Mouse (Mus musculus) gastrocnemius, adult 18-20 months (tissue): Measurements from ENCODE around the gene Riox2. TPM values are rescaled to one million over a fixed set of nuclear protein-coding genes. Genes with fewer than 3 reads are reported as not detected.

ENCODE experiments used
- DNase-seq: peaks from one replicate; pipeline ENCODE4 v3.0.0; 2021; ENCODE audit warnings: low spot score
- total RNA-seq, 2 experiments: library from RNA; stranded (reverse); gene quantifications; 2 replicates each; pipeline ENCODE4 v1.2.3; 2021

Riox2 gene
- total RNA-seq, 2 experiments from 2014 or later = 10.9 to 12.6 TPM

DNA sequence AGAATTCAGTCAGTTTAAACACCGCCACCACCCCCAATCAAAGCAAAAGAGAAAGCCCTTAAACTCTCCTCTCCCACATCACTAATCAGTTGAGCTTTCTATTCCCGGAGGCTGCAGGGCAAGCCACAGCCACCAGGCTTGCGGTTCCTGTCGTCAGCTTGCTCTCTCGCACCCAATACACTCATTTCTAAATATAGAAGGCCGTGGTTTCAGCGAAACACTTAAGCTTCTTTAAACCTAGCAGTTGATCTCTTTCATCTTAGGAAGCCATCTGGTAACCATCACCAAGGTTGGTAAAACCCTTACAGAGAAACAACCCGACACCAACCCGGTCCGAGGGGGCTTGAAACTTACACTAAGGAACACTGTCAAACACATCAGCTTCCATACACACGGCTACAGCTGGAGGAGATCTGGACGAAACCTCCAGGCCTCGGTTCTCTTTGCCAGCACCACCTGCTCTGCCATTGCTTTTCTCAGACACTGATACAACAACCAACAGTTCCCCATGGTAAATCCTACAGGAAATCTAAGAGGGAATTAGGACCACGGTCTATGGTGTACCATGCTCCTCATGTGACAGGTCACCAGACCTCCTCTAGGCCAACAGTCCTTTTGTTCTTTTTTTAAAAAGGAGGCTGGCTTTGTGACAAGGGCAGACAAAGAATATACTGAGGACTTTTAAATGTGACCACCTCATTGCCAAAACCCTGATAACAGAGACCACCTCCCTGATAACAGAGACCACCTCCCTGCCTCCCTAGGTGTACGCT is 46.1 kb downstream of the Riox2 start:
- DNase-seq = no peak

DNA sequence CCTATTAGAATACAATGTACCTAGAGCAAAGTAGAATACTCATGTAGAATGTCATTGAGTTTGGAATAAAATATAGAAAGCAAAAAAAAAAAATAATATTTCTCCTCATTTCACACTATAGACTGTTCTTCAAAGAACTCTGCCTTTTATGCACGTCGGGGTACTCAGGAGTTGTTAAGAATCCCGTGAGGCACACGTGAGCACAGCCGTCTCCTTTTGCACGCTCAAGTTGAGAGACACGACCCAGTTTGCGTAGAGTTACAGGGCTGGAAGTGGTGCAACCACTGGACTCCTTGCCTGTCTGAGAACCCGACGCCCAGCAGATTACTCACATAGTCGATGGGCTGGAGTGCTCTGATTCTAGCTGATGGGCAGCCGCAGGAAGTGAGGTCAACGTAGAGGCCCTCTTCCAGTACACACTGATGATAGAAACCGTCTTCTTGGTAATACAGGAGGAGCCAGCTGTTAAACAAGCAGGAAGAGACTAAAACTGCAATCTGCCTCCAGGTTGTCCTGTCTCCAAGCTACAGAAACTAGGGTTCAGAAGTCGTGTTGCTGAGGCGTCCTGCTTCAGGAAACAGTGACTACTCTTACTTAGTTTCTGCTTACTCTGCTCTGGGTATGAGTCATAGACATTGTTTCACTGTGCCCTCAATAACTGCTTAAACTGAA is 50.3 kb downstream of the Riox2 start:
- no peak for DNase-seq

DNA sequence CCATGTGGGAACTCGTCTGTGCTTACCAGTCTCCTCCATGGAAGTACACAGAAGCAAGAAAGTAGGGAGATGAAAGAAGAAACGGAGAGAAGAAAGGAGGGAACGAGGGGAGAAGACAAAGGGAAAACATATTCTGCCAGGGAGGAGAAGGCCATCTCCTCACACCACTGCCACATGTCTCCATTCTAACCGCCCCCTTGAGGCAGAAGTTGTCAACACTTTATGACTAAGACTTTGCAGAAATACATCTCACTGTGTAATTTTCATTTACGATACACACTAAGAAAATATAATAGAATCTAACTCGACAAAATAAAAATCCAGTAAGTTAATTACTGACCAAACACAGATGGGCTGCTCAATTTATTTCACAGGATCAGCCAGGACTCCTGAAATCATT is 55.4 kb downstream of the Riox2 start:
- no peak for DNase-seq

DNA sequence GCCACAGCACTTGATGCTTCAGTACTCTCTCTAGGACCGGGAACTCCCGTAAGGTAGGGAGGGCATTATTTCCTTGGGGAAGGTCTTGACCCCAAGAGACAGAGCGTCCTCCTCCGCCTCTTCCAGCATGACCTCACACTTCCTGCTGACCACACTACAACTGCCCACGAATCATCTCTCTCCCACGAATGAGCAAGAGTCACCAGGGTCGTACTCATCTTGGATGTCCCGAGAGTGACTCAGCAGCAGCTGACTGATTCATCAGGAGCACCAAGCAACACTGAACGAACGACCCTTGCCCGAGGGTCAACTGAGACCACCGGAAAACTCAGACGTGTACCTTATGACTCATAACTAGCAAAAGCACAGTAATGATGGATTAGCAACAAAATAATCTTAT is 58.0 kb downstream of the Riox2 start:
- DNase-seq = no peak

DNA sequence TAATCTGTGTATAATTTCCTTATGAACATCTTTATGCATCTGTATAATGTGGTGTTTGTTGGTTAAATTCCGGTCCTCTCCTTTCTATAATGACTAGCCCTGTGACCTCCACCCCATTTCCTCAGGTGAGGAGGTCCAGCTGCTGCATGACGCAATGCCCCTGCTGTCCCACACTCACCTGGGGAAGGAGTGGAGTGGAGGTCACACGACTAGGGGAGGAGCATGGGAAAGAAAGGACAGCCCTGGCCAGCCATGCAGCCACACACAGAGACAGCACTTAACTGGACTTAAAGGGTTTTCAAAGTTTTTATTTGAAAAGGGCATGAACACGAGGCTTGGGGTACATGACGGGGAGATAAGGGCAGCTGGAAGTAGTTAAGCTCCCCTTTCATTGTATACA is 59.7 kb downstream of the Riox2 start:
- DNase-seq = no peak

DNA sequence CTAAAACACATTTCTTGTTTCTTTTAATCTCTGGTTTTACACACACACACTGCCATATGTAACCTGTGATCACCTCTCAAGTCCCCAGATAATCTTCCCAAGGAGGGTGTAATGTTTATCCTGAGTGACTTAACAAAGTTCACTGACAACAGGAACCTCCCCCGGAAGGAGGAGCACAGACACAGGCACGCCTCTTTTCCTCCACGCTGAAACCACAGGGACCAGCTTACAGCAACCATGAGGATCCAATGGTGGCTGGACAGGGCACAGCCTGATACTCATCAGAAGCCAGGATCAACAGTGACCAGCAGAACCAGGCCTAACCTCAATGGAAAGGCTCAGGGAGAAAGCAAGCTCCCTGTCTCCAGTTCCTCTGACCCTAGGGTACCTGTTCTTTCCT is 61.0 kb downstream of the Riox2 start:
- no peak for DNase-seq

DNA sequence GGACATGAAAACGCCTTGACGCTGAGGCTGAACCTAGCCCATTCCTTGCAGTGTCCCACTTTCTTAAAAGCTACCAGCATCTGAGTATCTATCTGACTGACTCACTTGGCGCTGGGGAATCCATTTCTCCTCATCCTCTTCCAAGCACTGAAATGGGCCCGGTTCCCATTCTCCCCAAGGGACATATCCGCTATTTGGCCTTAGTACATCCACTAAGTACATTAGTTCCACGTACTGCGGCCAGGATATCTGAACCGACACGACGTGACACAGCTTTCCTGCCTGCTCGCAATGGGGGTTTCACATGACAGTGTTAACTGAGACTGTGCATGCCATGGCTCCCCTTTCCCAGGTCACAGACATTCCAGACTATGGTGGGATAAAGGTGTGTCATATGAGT is 62.8 kb downstream of the Riox2 start:
- peak; percentile 85 for DNase-seq

DNA sequence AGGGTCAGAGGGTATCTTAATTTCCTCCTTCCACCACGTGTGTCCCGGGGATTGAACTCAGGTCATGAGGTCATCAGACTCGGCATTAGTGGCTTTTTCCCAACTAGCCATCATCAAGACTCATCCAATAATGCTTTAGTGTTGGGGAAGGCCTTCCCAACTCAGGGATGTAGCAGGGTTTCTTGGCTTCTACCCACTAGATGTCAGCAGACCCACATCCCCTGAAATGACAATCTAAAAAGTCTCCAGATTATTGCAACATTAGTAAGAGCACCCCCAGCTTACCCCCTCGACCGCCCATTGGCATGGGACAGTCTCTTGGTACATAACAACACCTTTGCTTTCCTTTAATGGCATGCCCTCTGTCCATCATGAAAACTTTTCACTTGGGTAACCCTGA is 64.1 kb downstream of the Riox2 start:
- no peak for DNase-seq

DNA sequence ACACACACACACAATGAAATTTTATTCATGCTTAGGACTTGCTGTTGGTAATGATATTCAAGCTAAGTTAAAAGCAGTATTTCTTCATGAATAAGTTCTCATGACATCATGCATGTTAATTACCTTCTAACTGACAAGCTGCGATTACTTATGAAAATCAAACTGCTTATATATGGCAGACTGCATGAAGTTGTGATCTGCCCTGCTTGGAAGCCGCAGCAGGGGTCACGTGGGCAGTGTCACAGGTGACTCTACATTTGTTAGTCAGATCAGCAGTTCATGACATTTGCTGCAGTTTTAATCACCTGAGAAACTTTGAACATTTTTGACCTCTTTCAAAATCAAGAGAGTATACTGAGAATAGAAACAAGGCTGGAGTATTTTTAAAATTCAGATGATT is 69.4 kb downstream of the Riox2 start:
- DNase-seq = no peak

DNA sequence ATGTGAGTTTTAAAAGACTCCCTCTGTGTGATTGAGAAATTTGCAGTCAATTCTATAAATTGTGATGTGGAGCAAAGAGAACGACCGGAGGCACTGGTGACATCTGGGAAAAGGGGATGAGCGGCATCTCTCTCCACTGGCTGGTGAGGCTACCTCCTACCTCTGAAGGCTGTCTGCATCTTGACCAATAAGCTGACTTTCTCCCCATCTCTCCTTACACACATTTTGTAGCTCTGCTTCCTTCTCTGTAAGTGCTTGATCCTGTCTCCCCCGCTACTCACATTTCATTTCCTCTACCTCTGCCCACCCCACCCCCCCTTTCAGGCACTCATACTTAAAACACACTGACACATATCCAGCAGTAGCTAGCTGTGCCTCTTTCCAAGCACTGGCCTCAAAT is 69.8 kb downstream of the Riox2 start:
- no peak for DNase-seq

Other genes with a start within 250 kb of the Riox2 start
- not detected for gene Olfr201, start 199.1 kb upstream of the Riox2 start, total RNA-seq
- gene Olfr202, start 185.0 kb upstream of the Riox2 start, total RNA-seq = not detected
- gene Olfr203, start 172.9 kb upstream of the Riox2 start, total RNA-seq = not detected
- not detected for gene Olfr204, start 153.5 kb upstream of the Riox2 start, total RNA-seq
- gene Olfr205, start 140.6 kb upstream of the Riox2 start, total RNA-seq = not detected
- not detected for gene Olfr206, start 122.5 kb upstream of the Riox2 start, total RNA-seq
- not detected for gene Olfr209, start 107.8 kb upstream of the Riox2 start, total RNA-seq
- not detected for gene Gabrr3, start 64.4 kb upstream of the Riox2 start, total RNA-seq
- gene Crybg3, start 129.2 kb downstream of the Riox2 start, total RNA-seq = 10 to 100 TPM; 28.8 to 36.0 TPM
- gene Arl6, start 167.6 kb downstream of the Riox2 start, total RNA-seq = 1 to 10 TPM; 2.2 to 2.7 TPM